Mouse (Mus musculus) lung, adult 2 months (tissue): ENCODE results near the gene B4galt1.

ENCODE experiments used
- CTCF ChIP-seq: fragments of 200-500 bp; IDR thresholded peaks from 2 replicates; pipeline ENCODE4 v1.5.1; 2011; ENCODE audit warnings: mild to moderate bottlenecking, low read length, control low read depth; ENCODE audit not compliant: insufficient read depth
- POLR2A ChIP-seq: fragments of 200-500 bp; IDR thresholded peaks from 2 replicates; pipeline ENCODE4 v1.6.1; 2011; ENCODE audit warnings: low read depth, mild to moderate bottlenecking, control low read depth, low read length, borderline replicate concordance; ENCODE audit errors: extremely low read depth

- TF ChIP-seq CTCF (no peak), POLR2A (no peak)
Measured at GRCm38 (mm10) chr4:40825146-40825545, 28.7 kb downstream of the B4galt1 start.
